Mouse (Mus musculus): Measurements from ENCODE around the gene Duox2.

- TF ChIP-seq POLR2A (IDR thresholded peaks at IDR 0.05; ENCODE audit: extremely low read depth, insufficient read depth, low read length) (no peak), CTCF (IDR thresholded peaks at IDR 0.05; ENCODE audit: low read depth, low read length) (no peak)
Observed at GRCm38 (mm10) chr2:122311561-122311960, 13.3 kb upstream of the Duox2 start.

Measured in liver, adult 2 months (tissue).